Mouse (Mus musculus) lung, postnatal 4 days (tissue): Measurements from ENCODE around the gene Rab44.
"Not testable (repeated sequence)": the region's sequence is repeated elsewhere in the genome, so short reads cannot be mapped to it uniquely, and the experiment has no call there.

ENCODE experiments used
- DNase-seq, 2 experiments: peaks; one replicate each; pipeline ENCODE4 v3.0.0; 2021

Gene Rab44

DNA sequence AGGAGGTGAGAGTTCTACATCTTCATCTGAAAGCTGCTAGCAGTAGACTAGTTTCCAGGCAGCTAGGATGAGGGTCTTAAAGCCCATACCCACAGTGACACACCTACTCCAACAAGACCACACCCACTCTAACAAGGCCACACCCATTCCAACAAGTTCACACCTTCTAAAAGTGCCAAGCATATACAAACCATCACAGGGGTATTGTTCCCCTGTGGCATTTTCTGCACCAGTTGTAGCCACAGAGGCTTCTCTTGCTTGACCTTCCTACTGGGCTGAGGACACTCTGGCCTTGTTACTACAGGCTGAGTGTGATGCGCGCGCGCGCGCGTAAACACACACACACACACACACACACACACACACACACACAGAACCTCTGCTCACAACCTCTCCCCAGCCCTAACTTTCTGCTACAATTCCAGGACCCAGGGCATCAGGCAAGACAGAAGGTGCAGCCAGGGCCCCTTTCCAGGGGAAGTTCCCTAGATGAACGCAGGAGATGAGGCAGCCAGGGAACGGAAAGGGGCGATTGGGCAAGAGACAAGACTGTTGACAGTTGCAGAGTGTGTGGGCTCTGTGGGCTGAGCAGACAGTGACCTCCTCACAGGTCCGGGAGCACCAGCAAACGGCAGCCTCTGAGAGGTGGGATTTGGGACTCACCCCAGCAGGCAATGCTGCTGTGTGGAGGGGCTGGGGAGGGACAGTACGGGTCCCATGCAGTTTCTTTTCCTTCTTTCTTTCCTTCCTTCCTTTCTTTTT is at the start of gene Rab44:
Gene Rab44 (plus strand): TSS at position 555 of the 762 bp plus-strand sequence.
- peak in 1 of 2 experiments; percentile 56 for DNase-seq

DNA sequence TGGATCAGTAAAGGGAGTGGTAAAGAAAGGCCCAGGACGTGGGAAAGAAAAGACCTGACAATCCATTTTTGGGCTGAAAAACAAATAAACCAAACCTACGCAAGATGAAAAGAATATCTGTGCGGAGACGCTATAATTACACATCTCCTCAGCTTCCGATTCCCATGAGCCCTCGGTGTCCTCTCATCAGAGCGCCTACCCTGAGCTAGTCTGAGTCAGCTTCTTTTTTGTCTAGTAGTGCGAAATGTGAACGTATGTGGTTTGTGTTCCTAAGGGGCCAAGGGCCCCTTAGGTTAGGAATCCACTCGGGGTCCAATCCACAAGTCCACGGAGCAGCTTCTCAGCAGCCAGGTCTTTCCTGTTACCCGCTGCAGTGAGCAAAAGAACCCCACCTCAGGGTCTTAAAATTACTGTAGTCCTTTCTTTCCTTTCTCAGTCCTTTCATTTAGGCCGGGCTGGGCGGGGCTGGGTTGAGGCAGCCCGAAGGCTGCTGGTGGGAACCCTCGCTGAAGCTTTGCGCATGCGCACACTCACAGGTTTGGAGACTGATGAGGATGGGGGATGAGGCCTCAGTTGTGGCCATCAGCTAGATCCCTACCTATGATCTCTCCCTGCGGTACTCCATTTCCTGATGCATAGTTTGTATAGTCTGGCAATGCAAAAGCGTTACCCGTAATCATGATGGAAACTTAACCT is 48.6 kb upstream of the Rab44 start:
- DNase-seq = peak in 1 of 2 experiments; percentile 9

DNA sequence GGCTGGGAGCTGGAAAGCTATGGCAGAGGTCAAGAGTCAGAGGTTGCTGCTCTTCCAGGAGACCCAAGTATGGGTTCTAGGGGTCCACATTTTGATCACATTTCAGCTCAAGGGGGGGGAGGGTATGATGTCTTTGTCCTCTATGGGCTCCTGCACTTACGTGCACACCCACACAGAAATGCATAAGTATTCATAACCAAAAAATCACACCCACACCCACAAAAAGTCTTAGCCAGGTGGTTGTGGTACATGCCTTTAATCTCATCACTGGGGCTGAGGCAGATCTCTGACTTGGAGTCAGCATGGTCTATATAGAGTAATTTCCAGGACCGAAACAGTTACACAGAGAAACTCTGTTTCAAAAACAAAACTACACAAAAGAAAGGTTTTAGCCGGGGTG is 48.0 kb upstream of the Rab44 start:
- DNase-seq = no peak

GRCm38 (mm10) chr17:29067416-29067815 is 46.5 kb upstream of the Rab44 start:
- DNase-seq = not testable (repeated sequence)

GRCm38 (mm10) chr17:29067847-29068246 is 46.1 kb upstream of the Rab44 start:
- no peak for DNase-seq

DNA sequence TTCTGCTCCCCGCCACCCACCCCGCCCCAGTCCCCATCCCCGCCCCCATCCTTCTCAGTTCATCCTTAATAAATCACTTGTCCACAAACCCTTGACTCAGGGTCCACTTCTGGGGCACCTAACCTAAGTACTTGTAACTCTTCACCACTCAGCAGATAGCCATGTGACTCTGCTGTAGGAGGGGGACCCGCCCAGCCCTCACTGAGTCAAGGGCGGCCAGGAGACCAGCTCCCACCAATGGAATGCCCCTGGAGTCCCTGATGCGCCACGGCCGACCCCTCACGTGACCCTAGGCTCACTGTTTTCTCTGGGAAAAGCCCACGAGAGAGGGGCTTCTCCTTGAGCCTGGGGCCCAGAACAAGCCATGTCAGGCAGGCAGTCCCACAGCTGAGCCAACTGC is 44.9 kb upstream of the Rab44 start:
- DNase-seq = peak in 1 of 2 experiments; percentile 50

DNA sequence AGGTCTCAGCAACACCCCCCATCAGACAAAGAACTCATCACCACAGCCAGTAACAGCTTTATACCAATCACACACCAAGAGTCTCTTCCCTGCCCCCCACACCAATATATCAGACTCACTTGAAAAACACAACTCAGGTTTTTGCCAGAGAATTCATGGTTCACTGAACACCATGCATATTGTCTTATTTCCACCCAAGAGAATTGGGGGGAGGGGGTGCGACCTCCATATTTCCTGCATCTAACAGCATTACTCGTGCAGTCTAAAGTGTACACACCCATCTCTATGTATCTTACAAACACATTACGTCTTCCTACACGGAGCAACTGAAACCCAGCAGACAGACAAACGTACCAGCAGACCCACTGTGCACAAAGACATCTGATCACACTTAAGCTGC is 42.1 kb upstream of the Rab44 start:
- no peak for DNase-seq

GRCm38 (mm10) chr17:29072701-29073307 is 41.1 kb upstream of the Rab44 start:
- no peak for DNase-seq

- no peak for DNase-seq
These were observed 40.6 kb upstream of the Rab44 start for GRCm38 (mm10) chr17:29073313-29073712.

- no peak for DNase-seq
These were observed 39.9 kb upstream of the Rab44 start for GRCm38 (mm10) chr17:29074085-29074484.

GRCm38 (mm10) chr17:29076235-29076634 is 37.7 kb upstream of the Rab44 start:
- no peak for DNase-seq

- peak; percentile 68 to 71 for DNase-seq
These were observed 36.0 kb upstream of the Rab44 start for GRCm38 (mm10) chr17:29077786-29078509.

- peak; percentile 68 to 80 for DNase-seq
These were observed 35.2 kb upstream of the Rab44 start for GRCm38 (mm10) chr17:29078519-29079383.

DNA sequence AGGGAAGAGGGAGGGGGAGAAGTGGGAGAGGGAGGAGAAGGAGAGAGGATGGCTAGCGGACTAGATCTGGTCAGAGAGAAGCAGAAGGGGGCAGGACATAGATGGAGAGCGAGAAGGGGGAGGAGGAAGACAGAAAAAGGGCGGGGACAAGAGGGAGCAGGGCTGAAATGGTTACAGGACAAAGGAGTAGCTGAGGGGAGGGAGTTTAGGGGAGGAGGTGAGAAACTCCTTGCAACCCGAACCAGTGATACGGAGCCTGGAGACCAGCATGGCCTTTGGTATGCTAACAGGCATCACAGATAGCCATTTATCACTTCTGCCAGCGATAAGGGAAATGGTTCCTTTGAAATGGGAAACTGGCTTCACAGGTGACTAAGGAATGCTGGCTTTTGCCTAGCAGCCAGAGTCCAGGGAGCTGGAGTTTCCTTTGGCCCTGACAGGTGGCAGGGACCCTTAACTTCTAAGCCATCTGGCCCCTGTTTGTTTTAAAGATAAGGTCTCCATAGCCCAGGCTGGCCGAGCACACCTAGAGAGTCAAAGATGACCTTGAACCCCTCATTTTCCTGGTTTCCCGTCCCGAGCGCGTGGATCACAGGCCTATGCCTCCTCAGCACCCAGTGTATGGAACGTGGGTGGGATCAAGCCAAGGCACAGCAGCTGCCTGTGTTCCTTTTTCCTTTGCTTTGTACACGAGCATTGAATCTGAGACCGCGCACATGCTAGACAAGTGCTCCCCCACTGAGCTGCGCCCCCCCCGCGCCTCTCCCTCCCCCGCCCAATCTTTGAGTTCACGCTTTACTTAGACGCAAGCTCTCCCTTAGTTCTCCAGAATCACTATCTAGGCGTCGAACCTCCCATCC is 33.0 kb upstream of the Rab44 start:
- no peak for DNase-seq

GRCm38 (mm10) chr17:29081618-29082381 is 32.1 kb upstream of the Rab44 start:
- DNase-seq = peak in 1 of 2 experiments; percentile 27

- no peak for DNase-seq
These were observed 30.4 kb upstream of the Rab44 start for GRCm38 (mm10) chr17:29083586-29083985.

DNA sequence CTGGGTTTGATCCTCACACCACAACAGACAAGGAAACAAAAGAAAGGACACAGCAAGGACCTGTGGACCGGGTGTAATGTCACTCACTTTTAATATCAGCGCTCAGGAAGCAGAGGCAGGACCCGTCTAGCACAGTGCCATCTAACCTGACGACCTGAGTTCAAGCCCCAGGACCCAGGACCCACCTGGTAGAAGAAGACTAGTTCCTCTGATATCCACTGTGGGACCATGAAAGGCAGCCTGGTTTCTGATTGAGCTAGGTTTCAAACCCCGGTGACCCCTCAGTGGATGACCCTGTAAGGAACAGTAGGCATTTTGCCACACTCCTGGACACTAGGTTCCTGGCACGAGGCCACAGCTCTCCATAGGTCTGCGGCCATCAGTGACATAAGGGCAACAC is 29.3 kb upstream of the Rab44 start:
- DNase-seq = no peak

- DNase-seq = peak in 1 of 2 experiments; percentile 17
These were observed 28.7 kb upstream of the Rab44 start for GRCm38 (mm10) chr17:29085266-29085665.

DNA sequence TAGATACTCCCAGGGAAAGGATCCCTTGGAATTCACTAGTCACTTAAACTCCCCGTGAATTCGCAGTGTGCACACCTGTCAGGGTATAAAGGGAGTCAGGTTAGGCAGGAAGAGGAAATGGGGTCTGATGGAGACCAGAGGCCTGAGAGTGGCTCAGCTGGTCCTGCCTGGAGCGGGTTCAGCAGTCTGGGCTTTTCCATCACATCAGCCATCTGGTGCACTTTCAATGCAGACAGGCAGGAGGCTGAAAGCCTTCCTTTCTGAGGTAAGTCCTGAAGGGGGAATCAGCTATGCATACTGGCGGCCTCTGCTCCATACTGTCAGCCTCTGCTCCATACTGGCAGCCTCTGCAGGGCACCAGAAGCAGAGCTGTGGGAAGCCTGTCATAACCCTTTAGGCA is 27.0 kb upstream of the Rab44 start:
- peak in 1 of 2 experiments; percentile 8 for DNase-seq

GRCm38 (mm10) chr17:29090776-29091175 is 23.2 kb upstream of the Rab44 start, which contains the start of gene Cdkn1a:
Cdkn1a (plus strand) TSS chr17:29090976.
- no peak for DNase-seq
